Mouse (Mus musculus) gastrocnemius, adult 18-20 months (tissue): ENCODE data around the gene Ankrd31. TPM values are rescaled to one million over a fixed set of nuclear protein-coding genes. Genes with fewer than 3 reads are reported as not detected.
"Not testable (repeated sequence)": the region's sequence is repeated elsewhere in the genome, so short reads cannot be mapped to it uniquely, and the experiment has no call there.

Experiments
- DNase-seq: peaks from one replicate; pipeline ENCODE4 v3.0.0; 2021; ENCODE audit warnings: low spot score
- total RNA-seq, 2 experiments: library from RNA; stranded (reverse); gene quantifications; 2 replicates each; pipeline ENCODE4 v1.2.3; 2021

The Ankrd31 gene
- total RNA-seq, 2 experiments from 2014 or later = not detected

DNA sequence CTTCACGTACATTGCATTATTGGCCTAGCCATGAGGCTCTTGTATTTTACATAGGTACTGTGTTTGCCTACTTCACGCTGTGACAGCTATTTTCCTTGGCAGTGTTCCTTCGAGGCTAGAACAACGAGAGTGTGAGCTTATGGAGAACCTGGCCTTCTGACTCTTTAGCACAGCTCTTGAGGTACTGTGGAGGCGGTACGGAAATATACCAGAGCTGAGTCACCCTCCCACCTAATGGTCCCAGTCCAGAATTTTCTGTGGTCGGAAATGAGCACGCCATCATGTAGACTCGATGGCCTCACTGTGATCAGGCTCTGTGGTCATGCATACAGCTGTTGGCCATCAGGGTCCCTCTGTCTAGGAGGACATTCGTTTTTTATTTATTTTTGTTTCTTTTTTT, 191.6 kb downstream of the Ankrd31 start:
- no peak for DNase-seq

DNA sequence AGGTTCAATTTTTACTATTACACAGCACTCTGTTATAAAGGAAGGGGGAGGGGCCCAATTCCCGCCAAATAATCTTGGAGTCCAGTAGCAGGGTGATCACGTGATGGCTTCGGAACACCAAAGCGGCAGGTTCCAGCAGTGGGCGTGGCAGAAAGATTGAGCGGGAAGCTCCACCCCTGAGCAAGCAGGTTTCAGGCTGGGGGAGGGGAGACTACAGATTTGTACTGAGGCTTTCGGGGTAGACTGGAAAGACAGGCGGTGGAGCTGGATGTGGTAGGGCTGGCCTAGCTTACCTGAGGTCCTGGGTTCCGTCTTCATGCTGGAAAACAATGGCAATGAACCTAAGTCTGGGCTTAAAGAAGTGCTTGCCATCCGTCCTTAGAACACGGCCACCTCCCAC, 193.4 kb downstream of the Ankrd31 start:
- DNase-seq = not testable (repeated sequence)

DNA sequence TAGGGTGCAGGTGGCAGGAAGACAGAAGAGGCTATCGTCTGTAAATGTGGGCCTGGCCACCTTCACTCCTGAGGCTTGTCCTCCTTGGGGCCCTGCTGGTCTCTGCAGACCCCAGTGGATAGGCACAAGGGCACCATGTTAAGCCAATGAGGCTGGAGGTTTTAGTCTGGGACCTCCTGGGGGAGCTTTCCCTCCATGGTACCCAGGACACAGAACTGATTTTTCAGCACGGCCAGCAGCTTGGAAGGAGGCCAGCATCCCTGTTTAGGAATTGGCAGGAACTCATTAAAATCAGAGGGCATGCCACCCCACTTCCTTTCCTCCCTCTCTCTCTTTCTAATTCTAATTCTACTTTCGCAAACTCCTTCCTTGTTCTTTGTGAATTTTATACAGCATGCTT, 195.5 kb downstream of the Ankrd31 start:
- no peak for DNase-seq

DNA sequence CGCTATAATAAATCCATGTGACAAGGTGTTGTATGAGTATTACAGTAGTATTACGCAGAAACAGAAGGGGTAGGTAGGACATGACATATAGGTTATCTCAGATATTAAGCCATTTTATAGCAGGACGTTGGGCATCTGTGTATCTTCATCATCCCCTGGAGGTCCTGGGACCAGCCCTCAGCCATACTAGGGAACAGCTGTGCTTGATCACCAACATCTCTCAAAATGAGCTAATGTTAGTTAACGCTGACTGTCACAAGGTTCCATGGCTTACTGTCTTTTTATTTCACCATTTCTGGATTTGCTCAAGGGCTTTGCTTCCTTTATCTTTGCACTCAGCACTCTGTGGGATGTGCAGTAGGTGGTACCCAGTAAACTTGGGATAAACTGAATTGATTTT, 197.7 kb downstream of the Ankrd31 start:
- no peak for DNase-seq

DNA sequence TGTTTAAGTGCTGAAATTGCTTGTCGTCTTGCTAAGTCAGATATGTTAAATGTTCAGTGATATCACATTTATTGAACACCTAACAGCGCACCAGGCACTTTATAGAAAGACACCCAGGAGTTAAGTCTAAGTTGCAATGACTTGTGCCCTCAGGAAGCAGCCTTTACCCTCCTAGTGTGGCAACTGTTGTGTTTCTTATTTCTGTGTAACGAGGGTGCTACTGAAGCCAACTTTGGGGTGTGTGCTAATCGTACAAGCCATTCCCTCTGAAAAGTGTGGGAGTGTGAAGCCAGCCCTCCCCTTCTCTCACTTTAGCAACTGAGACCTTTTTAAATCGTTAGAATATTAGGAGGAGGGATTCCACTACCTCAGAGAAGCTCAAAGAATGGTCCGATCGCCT, 199.7 kb downstream of the Ankrd31 start:
- DNase-seq = no peak

DNA sequence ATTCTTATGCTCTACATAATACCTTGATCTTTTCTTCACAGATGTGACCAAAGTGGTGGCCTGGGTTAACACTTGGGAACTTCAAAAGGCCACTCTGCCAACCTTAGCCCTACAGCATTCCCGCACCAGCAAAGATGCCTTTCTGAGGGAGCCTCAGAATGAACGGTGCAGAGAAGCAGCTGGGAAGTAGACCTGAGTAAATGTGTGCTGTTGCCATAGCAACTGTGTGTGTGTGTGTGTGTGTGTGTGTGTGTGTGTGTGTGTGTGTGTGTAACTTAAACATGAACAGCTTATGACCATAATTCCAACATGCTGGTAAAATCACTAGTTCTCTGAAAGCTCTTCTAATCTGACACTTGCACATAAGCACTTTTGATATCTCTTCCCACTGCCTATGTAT, 203.8 kb downstream of the Ankrd31 start:
- DNase-seq = no peak

DNA sequence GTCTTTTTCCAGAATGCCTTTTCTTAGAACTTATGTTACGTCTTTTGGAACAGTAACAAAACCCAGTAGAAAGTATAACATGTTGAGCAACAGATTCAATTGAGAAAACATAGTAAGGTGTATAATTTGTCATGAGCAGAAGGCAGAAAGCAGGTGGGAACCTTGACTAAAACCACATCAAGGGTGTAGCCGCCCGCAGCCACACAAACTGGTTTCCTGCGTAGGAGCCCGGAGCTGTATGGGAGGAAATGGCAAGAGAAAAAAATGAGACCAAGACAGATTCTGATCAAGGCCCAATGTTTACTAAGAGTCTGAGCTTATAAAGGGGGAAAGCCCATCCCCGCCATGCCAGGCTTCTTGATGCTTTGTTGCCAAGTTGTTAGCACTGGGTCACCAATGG, 208.4 kb downstream of the Ankrd31 start:
- DNase-seq = no peak

Other genes with a start within 250 kb of the Ankrd31 start
- 1 to 10 TPM; 4.9 to 5.2 TPM for gene Polk, start 205.7 kb upstream of the Ankrd31 start, total RNA-seq
- 10 to 100 TPM; 40.3 to 41.8 TPM for gene Col4a3bp, start 205.7 kb upstream of the Ankrd31 start, total RNA-seq
- gene Hmgcr, start 77.3 kb upstream of the Ankrd31 start, total RNA-seq = 1 to 10 TPM; 3.5 to 5.1 TPM
- under 1 TPM; 0.05 TPM for gene Gcnt4, start 176.4 kb downstream of the Ankrd31 start, total RNA-seq